In the genomic region with DNA sequence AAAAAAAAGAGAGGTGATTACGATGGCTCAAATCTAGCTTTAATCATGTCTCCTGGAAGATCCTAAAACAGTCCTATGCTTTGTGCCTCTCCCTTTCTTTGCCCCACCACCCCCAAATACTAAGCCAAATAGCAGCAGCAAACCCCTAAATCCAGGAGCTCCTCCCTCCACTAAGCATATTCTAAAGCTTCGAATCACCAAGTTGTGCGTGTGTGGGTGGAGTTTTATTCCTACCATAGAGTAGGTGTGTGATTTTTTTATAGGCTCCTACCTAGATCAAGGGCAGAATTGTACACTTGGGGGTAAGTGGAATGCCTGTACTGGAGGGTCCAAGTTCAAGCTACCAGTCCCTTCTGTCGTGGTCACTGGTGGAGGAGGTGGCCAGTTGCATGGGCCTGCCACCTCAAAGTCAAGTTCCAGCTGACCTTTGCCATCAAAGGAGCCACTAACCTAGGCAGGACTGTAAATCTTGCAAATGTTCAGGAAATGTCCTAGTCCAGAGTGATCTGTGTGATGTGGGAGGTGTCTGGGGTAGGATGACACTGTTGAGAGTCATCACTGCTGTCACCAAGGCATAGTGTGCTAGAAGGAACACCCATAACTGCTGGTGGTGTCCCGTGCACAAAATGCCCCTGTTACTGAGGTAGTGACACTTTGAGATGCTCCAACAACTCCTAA, we compare ENCODE assay signal across 25 mouse cellular contexts. TPM values are rescaled to one million over a fixed set of nuclear protein-coding genes. Genes with fewer than 3 reads are reported as not detected.
"Had no signal": no experiment of that assay in that cellular context is flagged by ENCODE, and none has a peak within 500 bp of the region (broad histone marks: within the 10 kb centered on the region; RNA-seq: fewer than 3 reads in every experiment).

No protein-coding gene starts in this region.

- H3K27ac ChIP-seq: lung, embryonic 15.5 days; macrophage; midbrain, embryonic 13.5 days; midbrain, embryonic 15.5 days; neural tube, embryonic 12.5 days; stomach, embryonic 15.5 days; stomach, postnatal 0 days had no signal

- H3K4me2 ChIP-seq: lung, embryonic 15.5 days; midbrain, embryonic 11.5 days; midbrain, embryonic 13.5 days; midbrain, embryonic 15.5 days; neural tube, embryonic 12.5 days; stomach, embryonic 15.5 days had no signal

- H3K4me3 ChIP-seq: lung, embryonic 15.5 days; megakaryocyte, embryonic 14.5 days; midbrain, embryonic 13.5 days; midbrain, embryonic 15.5 days; neural tube, embryonic 12.5 days; stomach, embryonic 15.5 days had no signal

- H3K4me1 ChIP-seq: megakaryocyte, embryonic 14.5 days; midbrain, embryonic 15.5 days; neural tube, embryonic 12.5 days had no signal

- DNase-seq: liver, postnatal 0 days; lung, adult 2 months; lung, postnatal 14 days; lung, postnatal 36 days; thymus, adult 2 months; thymus, postnatal 25 days; thymus, postnatal 4 days had no signal

- H3K36me3 ChIP-seq: lung, embryonic 15.5 days; midbrain, embryonic 13.5 days; midbrain, embryonic 15.5 days; neural tube, embryonic 12.5 days; stomach, embryonic 15.5 days had no signal

- H3K27me3 ChIP-seq: midbrain, embryonic 13.5 days; midbrain, embryonic 15.5 days; neural tube, embryonic 12.5 days; stomach, embryonic 15.5 days had no signal

- H3K9me3 ChIP-seq: lung, embryonic 15.5 days; megakaryocyte, embryonic 14.5 days; midbrain, embryonic 13.5 days; midbrain, embryonic 15.5 days; neural tube, embryonic 12.5 days; stomach, embryonic 15.5 days had no signal

- H3K9ac ChIP-seq: liver, postnatal 0 days; lung, embryonic 15.5 days; midbrain, embryonic 13.5 days; midbrain, embryonic 15.5 days; neural tube, embryonic 12.5 days; stomach, embryonic 15.5 days had no signal

- ATAC-seq: liver, postnatal 0 days; lung, postnatal 0 days; midbrain, embryonic 13.5 days; midbrain, embryonic 15.5 days had no signal

RNA-seq across cellular contexts. Expression of gene Pla2g2c, which starts 5.9 kb away (rescaled TPM):
- total RNA-seq: megakaryocyte progenitor cell, adult 5-6 weeks; monocyte, adult 5-6 weeks; neutrophil, adult 5-6 weeks had no signal
- polyA plus RNA-seq: liver, postnatal 0 days; macrophage; spleen, adult 2 months; thymus, adult 2 months; urinary bladder, adult 2 months had no signal

RNA-seq across cellular contexts. Expression of gene Ubxn10, which starts 18.2 kb away (rescaled TPM):
- total RNA-seq: megakaryocyte progenitor cell, adult 5-6 weeks; monocyte, adult 5-6 weeks; neutrophil, adult 5-6 weeks had no signal
- polyA plus RNA-seq: macrophage had no signal

RNA-seq across cellular contexts. Expression of gene Pla2g2f, which starts 38.7 kb away (rescaled TPM):
- total RNA-seq: megakaryocyte progenitor cell, adult 5-6 weeks; monocyte, adult 5-6 weeks; neutrophil, adult 5-6 weeks had no signal
- polyA plus RNA-seq: liver, postnatal 0 days; lung, embryonic 15.5 days; lung, postnatal 0 days; macrophage; midbrain, postnatal 0 days; neural tube, embryonic 14.5 days; testis, adult 2 months; urinary bladder, adult 2 months had no signal

RNA-seq across cellular contexts. Expression of gene Pla2g2d, which starts 56.8 kb away (rescaled TPM):
- total RNA-seq: megakaryocyte progenitor cell, adult 5-6 weeks; midbrain, postnatal 0 days; monocyte, adult 5-6 weeks; neutrophil, adult 5-6 weeks had no signal
- polyA plus RNA-seq: lung, embryonic 15.5 days; lung, postnatal 0 days; macrophage had no signal
